In genomic region chr4:152520083-152520482, GRCm38 (mm10) we compare ENCODE assay signal across 9 mouse cellular contexts. TPM values are rescaled to one million over a fixed set of nuclear protein-coding genes. Genes with fewer than 3 reads are reported as not detected.
A peak's percentile ranks its signal among the peaks of the same experiment; 100 is the strongest.
DNase-seq lines count a peak whose midpoint lies in the region; ATAC-seq and TF ChIP-seq lines count a peak whose summit lies in the region.
"Had no signal": no experiment of that assay in that cellular context is flagged by ENCODE, and none has a peak within 500 bp of the region (broad histone marks: within the 10 kb centered on the region; RNA-seq: fewer than 3 reads in every experiment).

No protein-coding gene starts in this region.

- H3K4me2 ChIP-seq in forebrain, embryonic 13.5 days, result no peak overlapping the region
- H3K4me2 ChIP-seq in liver, postnatal 0 days (ENCODE audit: low read depth, low read length), result no peak overlapping the region
- H3K4me2 ChIP-seq: heart, embryonic 13.5 days had no signal

- peaks cover 6% of the 10 kb centered on the region; the same call in 1 of the 2 replicates for H3K36me3 ChIP-seq in forebrain, embryonic 13.5 days (ENCODE audit: poor library complexity, severe bottlenecking)
- no peaks in the 10 kb centered on the region for H3K36me3 ChIP-seq in liver, postnatal 0 days (replicated peaks; ENCODE audit: insufficient read depth, low read length)
- H3K36me3 ChIP-seq: heart, embryonic 13.5 days had no signal

- peak; percentile 69 for TF ChIP-seq CTCF in liver, postnatal 0 days (IDR thresholded peaks at IDR 0.05; ENCODE audit: low read depth)

- no peak for TF ChIP-seq EP300 in liver, postnatal 0 days (IDR thresholded peaks at IDR 0.05; ENCODE audit: low read depth)

- H3K27me3 ChIP-seq in forebrain, embryonic 13.5 days, result no peaks in the 10 kb centered on the region
- no peaks in the 10 kb centered on the region for H3K27me3 ChIP-seq in liver, postnatal 0 days (ENCODE audit: insufficient read depth, low read length)
- H3K27me3 ChIP-seq: heart, embryonic 13.5 days had no signal

- no peak overlapping the region for H3K9ac ChIP-seq in forebrain, embryonic 13.5 days
- H3K9ac ChIP-seq in liver, postnatal 0 days (replicated peaks), result no peak overlapping the region
- H3K9ac ChIP-seq: heart, embryonic 13.5 days had no signal

- H3K4me1 ChIP-seq in forebrain, embryonic 13.5 days, result no peaks in the 10 kb centered on the region
- no peaks in the 10 kb centered on the region for H3K4me1 ChIP-seq in liver, postnatal 0 days (ENCODE audit: insufficient read depth)
- H3K4me1 ChIP-seq: heart, embryonic 13.5 days had no signal

- peak; percentile 42 for DNase-seq in urinary bladder, postnatal 25 days (ENCODE audit: low spot score)
- no peak for DNase-seq in urinary bladder, postnatal 10 days (ENCODE audit: low spot score)
- peak; percentile 33 for DNase-seq in c-Kit-positive CD71-negative TER-119-negative erythroid progenitor cells, embryonic 14.5 days (ENCODE audit: low read depth)
- DNase-seq in kidney, postnatal 14 days, result peak; percentile 54
- DNase-seq in liver, postnatal 0 days, result peak; percentile 36
- DNase-seq in right cerebral cortex, adult 18-20 months, result peak; percentile 68
- DNase-seq in urinary bladder, postnatal 4 days (ENCODE audit: low spot score in 2 of 2), result no peak

- ATAC-seq in forebrain, embryonic 13.5 days, result peak; percentile 61
- no peak for ATAC-seq in liver, postnatal 0 days

- no peaks in the 10 kb centered on the region; the same call in 1 of the 2 replicates for H3K9me3 ChIP-seq in forebrain, embryonic 13.5 days (replicated peaks)
- H3K9me3 ChIP-seq in liver, postnatal 0 days (ENCODE audit: low read length), result no peaks in the 10 kb centered on the region
- H3K9me3 ChIP-seq: heart, embryonic 13.5 days had no signal

- H3K4me3 ChIP-seq in forebrain, embryonic 13.5 days, result no peak overlapping the region
- no peak overlapping the region for H3K4me3 ChIP-seq in liver, postnatal 0 days (ENCODE audit: low read depth, low read length)
- H3K4me3 ChIP-seq: heart, embryonic 13.5 days had no signal

- WGBS in forebrain, embryonic 13.5 days, result 27% methylated on average over 6 of the region's 6 CpGs
- WGBS in liver, postnatal 0 days (ENCODE audit: insufficient replicate concordance), result 32% methylated on average over 6 of the region's 6 CpGs

- no peak overlapping the region for H3K27ac ChIP-seq in forebrain, embryonic 13.5 days
- no peak overlapping the region for H3K27ac ChIP-seq in liver, postnatal 0 days (ENCODE audit: low read depth)
- H3K27ac ChIP-seq: heart, embryonic 13.5 days had no signal

RNA-seq across cellular contexts. Expression of gene Kcnab2, which starts 42.4 kb away (rescaled TPM):
- 12.2 and 13.1 TPM in 2 replicates for polyA plus RNA-seq in forebrain, embryonic 13.5 days (2015; fragmentation: Nextera tagmentation; extraction: Ambion mirVana)
- polyA plus RNA-seq in liver, postnatal 0 days (2015; fragmentation: Nextera tagmentation; extraction: Ambion mirVana), result 4.2 and 6.7 TPM in 2 replicates

RNA-seq across cellular contexts. Expression of gene Nphp4, which starts 43.6 kb away (rescaled TPM):
- 4.4 and 5.2 TPM in 2 replicates for polyA plus RNA-seq in forebrain, embryonic 13.5 days (2015; fragmentation: Nextera tagmentation; extraction: Ambion mirVana)
- 0.06 and 0.09 TPM in 2 replicates for polyA plus RNA-seq in liver, postnatal 0 days (2015; fragmentation: Nextera tagmentation; extraction: Ambion mirVana)

Comparison
In these comparisons a context has a peak if more than half of its experiments do, and no peak if none do; other contexts are left out.
1. DNase-seq: peak in urinary bladder, postnatal 25 days (single experiment), c-Kit-positive CD71-negative TER-119-negative erythroid progenitor cells, embryonic 14.5 days (single experiment), kidney, postnatal 14 days (single experiment), liver, postnatal 0 days (single experiment) and right cerebral cortex, adult 18-20 months (single experiment); none in urinary bladder, postnatal 10 days (single experiment) and urinary bladder, postnatal 4 days (0 of 2).